9 mouse cellular contexts compared by ENCODE assay signal in the genomic region with DNA sequence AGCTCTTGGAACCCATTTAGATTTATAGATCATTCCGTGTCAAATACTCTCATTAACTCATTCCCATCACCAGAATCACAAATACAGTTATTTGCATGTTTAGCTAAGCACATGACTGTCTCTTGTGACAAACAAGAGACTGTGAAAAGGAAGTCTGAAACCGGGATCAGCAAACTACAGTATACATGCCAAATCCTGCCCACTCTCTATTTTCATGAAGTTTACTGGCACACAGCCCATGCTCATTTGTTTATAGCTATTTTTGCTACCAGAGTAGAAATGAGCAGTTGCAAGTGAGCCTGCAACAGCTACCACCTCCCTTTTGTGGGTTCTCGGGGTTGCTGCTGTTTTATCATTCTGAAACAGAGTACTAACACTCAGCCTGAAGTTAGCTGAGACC. TPM values are rescaled to one million over a fixed set of nuclear protein-coding genes. Genes with fewer than 3 reads are reported as not detected.
A peak's percentile ranks its signal among the peaks of the same experiment; 100 is the strongest.
DNase-seq lines count a peak whose midpoint lies in the region; ATAC-seq lines count a peak whose summit lies in the region.
"Had no signal": no experiment of that assay in that cellular context is flagged by ENCODE, and none has a peak within 500 bp of the region (broad histone marks: within the 10 kb centered on the region; RNA-seq: fewer than 3 reads in every experiment).

No protein-coding gene starts in this region.

- H3K36me3 ChIP-seq in heart, embryonic 10.5 days: peaks cover 33% of the 10 kb centered on the region
- peaks cover 13% of the 10 kb centered on the region; the same call in 1 of the 2 replicates for H3K36me3 ChIP-seq in heart, embryonic 15.5 days
- H3K36me3 ChIP-seq in lung, embryonic 15.5 days: peaks cover 13% of the 10 kb centered on the region; the same call in 1 of the 2 replicates
- H3K36me3 ChIP-seq in neural tube, embryonic 15.5 days: peaks cover 40% of the 10 kb centered on the region

- no peak for ATAC-seq in heart, embryonic 15.5 days (replicated peaks; ENCODE audit: insufficient number of reproducible peaks, insufficient read depth, low FRiP score, low read depth)
- peak; percentile 46; the same call in 1 of the 2 replicates for ATAC-seq in lung, embryonic 15.5 days (ENCODE audit: borderline replicate concordance, extremely low read depth, low FRiP score, low TSS enrichment)
- ATAC-seq in neural tube, embryonic 15.5 days (ENCODE audit: low FRiP score): no peak

- no peaks in the 10 kb centered on the region for H3K9me3 ChIP-seq in heart, embryonic 10.5 days
- H3K9me3 ChIP-seq in heart, embryonic 15.5 days (replicated peaks): no peaks in the 10 kb centered on the region
- no peaks in the 10 kb centered on the region for H3K9me3 ChIP-seq in lung, embryonic 15.5 days
- no peaks in the 10 kb centered on the region for H3K9me3 ChIP-seq in neural tube, embryonic 15.5 days (replicated peaks)

- H3K27ac ChIP-seq in heart, embryonic 10.5 days: no peak overlapping the region
- peak overlapping the region; percentile 48 for H3K27ac ChIP-seq in heart, embryonic 15.5 days
- no peak overlapping the region for H3K27ac ChIP-seq in lung, embryonic 15.5 days
- H3K27ac ChIP-seq in neural tube, embryonic 15.5 days (replicated peaks): no peak overlapping the region

- no peak overlapping the region for H3K4me2 ChIP-seq in heart, embryonic 15.5 days
- H3K4me2 ChIP-seq in lung, embryonic 15.5 days: no peak overlapping the region
- H3K4me2 ChIP-seq in neural tube, embryonic 15.5 days: no peak overlapping the region

- DNase-seq in heart, adult 18-20 months: peak; percentile 67
- no peak for DNase-seq in heart, embryonic 10.5 days (ENCODE audit: low spot score)
- DNase-seq in A20 (ENCODE audit: low read depth, low spot score): peak; percentile 75
- DNase-seq in cerebellum, postnatal 4 days (ENCODE audit: low spot score in 2 of 2): no peak
- no peak for DNase-seq in spleen, adult 18-20 months
- DNase-seq: cerebellum, adult 11 months had no signal

- no peaks in the 10 kb centered on the region for H3K27me3 ChIP-seq in heart, embryonic 10.5 days (ENCODE audit: insufficient read depth, poor library complexity, severe bottlenecking)
- H3K27me3 ChIP-seq in heart, embryonic 15.5 days: no peaks in the 10 kb centered on the region
- no peaks in the 10 kb centered on the region for H3K27me3 ChIP-seq in lung, embryonic 15.5 days
- H3K27me3 ChIP-seq in neural tube, embryonic 15.5 days (replicated peaks): no peaks in the 10 kb centered on the region

- no peak overlapping the region for H3K9ac ChIP-seq in heart, embryonic 15.5 days
- H3K9ac ChIP-seq in lung, embryonic 15.5 days: no peak overlapping the region
- no peak overlapping the region for H3K9ac ChIP-seq in neural tube, embryonic 15.5 days (replicated peaks)

- H3K4me1 ChIP-seq in heart, embryonic 10.5 days: 0 out of 2 replicates have a peak, but pooled peaks cover 3% of the 10 kb centered on the region
- H3K4me1 ChIP-seq in heart, embryonic 15.5 days (replicated peaks): peaks cover 19% of the 10 kb centered on the region
- peaks cover 6% of the 10 kb centered on the region for H3K4me1 ChIP-seq in lung, embryonic 15.5 days
- peaks cover 5% of the 10 kb centered on the region; the same call in 1 of the 2 replicates for H3K4me1 ChIP-seq in neural tube, embryonic 15.5 days

- WGBS in heart, embryonic 10.5 days: 83% methylated on average over 3 of the region's 3 CpGs
- WGBS in heart, embryonic 15.5 days: 45% methylated on average over 3 of the region's 3 CpGs
- 33% methylated on average over 3 of the region's 3 CpGs for WGBS in lung, embryonic 15.5 days
- 71% methylated on average over 3 of the region's 3 CpGs for WGBS in neural tube, embryonic 15.5 days

- no peak overlapping the region for H3K4me3 ChIP-seq in heart, embryonic 10.5 days
- no peak overlapping the region for H3K4me3 ChIP-seq in heart, embryonic 15.5 days
- H3K4me3 ChIP-seq in lung, embryonic 15.5 days: no peak overlapping the region
- H3K4me3 ChIP-seq in neural tube, embryonic 15.5 days (replicated peaks): no peak overlapping the region

RNA-seq across cellular contexts. Expression of a gene that starts 36.8 kb away (rescaled TPM):
- 10 to 100 TPM; 34.9 to 41.0 TPM for total RNA-seq in heart, adult 18-20 months (2021)
- polyA plus RNA-seq in heart, embryonic 10.5 days (2016; fragmentation: Nextera tagmentation; extraction: Ambion mirVana): 5.6 and 6.8 TPM in 2 replicates
- polyA plus RNA-seq in heart, embryonic 15.5 days (2015; fragmentation: Nextera tagmentation; extraction: Ambion mirVana): 6.7 and 7.4 TPM in 2 replicates
- 7.5 and 8.9 TPM in 2 replicates for polyA plus RNA-seq in lung, embryonic 15.5 days (2015; fragmentation: Nextera tagmentation; extraction: Ambion mirVana)
- 10.2 and 12.4 TPM in 2 replicates for polyA plus RNA-seq in neural tube, embryonic 15.5 days (2015; fragmentation: Nextera tagmentation; extraction: Ambion mirVana)

Comparison
In these comparisons a context has a peak if more than half of its experiments do, and no peak if none do; other contexts are left out.
1. DNase-seq: peak in heart, adult 18-20 months (2 of 2) and A20 (single experiment); none in heart, embryonic 10.5 days (single experiment), cerebellum, postnatal 4 days (0 of 2) and spleen, adult 18-20 months (0 of 2).